Mouse (Mus musculus) liver, postnatal 0 days (tissue): ENCODE measurements around the gene Haghl.

Source experiments
- CTCF ChIP-seq: sonication (generic); IDR thresholded peaks from 2 replicates; pipeline ENCODE4 v1.5.1; 2016; ENCODE audit warnings: antibody characterized with exemption, low read depth
- EP300 ChIP-seq: IDR thresholded peaks from 2 replicates; pipeline ENCODE4 v1.6.1; 2016; ENCODE audit warnings: antibody characterized with exemption, low read depth, mild to moderate bottlenecking

DNA sequence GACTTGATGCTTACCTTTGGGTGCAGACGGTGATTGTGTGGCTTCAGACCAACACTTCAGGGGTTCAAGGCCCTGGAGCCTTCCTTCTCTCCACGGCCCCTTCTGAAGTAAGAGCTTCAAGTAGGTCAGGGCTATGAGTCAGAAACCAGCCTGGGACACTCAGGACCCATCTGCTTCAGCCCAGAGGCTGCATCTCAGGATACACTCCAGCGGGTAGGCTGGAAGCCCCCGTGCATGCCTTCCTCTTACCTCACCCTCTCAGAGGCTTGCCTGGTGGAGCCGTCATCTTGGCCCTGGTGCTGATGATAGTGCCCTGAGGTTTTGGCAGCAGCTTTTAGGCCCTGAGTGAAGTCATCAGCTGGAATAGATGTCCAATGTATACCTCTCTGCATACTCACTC is 50.2 kb downstream of the Haghl start:
- TF ChIP-seq CTCF (no peak), EP300 (no peak)
